Mouse (Mus musculus) heart, adult 2 months (tissue): ENCODE measurements around the gene Slc7a5. TPM values are rescaled to one million over a fixed set of nuclear protein-coding genes. Genes with fewer than 3 reads are reported as not detected.

ENCODE experiments used
- DNase-seq, 2 experiments: peaks; one replicate each; pipeline ENCODE4 v3.0.0; 2021
- H3K27ac ChIP-seq: fragments of 200-600 bp; 2 replicates; pipeline ENCODE4 v1.8.1; 2022
- H3K27me3 ChIP-seq: fragments of 200-500 bp; 2 replicates; pipeline ENCODE4 v1.6.1; 2012; ENCODE audit warnings: mild to moderate bottlenecking, low read length, inconsistent platforms, mixed read lengths; ENCODE audit not compliant: control insufficient read depth, insufficient read depth
- H3K36me3 ChIP-seq: fragments of 200-500 bp; 2 replicates; pipeline ENCODE4 v1.6.1; 2012; ENCODE audit warnings: low read length, inconsistent platforms; ENCODE audit not compliant: control insufficient read depth, insufficient read depth
- H3K4me1 ChIP-seq: fragments of 200-500 bp; 2 replicates; pipeline ENCODE4 v1.6.1; 2011; ENCODE audit warnings: low read length; ENCODE audit not compliant: control insufficient read depth, insufficient read depth
- H3K4me3 ChIP-seq: fragments of 200-600 bp; 2 replicates; pipeline ENCODE4 v1.8.1; 2022
- H3K79me2 ChIP-seq: fragments of 200-500 bp; replicated peaks from 2 replicates; pipeline ENCODE4 v1.6.1; 2012; ENCODE audit warnings: mild to moderate bottlenecking, inconsistent platforms, low read length, moderate library complexity, mixed read lengths; ENCODE audit not compliant: control insufficient read depth, insufficient read depth
- H3K9ac ChIP-seq: fragments of 200-500 bp; 2 replicates; pipeline ENCODE4 v1.6.1; 2012; ENCODE audit warnings: low read depth, mild to moderate bottlenecking, control low read depth, inconsistent platforms, low read length, mixed read lengths
- CTCF ChIP-seq: fragments of 200-600 bp; IDR thresholded peaks from 2 replicates; pipeline ENCODE4 v1.8.1; 2022; ENCODE audit warnings: antibody characterized with exemption, mild to moderate bottlenecking, moderate library complexity
- EP300 ChIP-seq: fragments of 200-500 bp; IDR thresholded peaks from 2 replicates; pipeline ENCODE4 v1.6.1; 2011; ENCODE audit warnings: low read depth, low read length, control low read depth; ENCODE audit not compliant: insufficient read depth
- POLR2A ChIP-seq: fragments of 200-500 bp; IDR thresholded peaks from 2 replicates; pipeline ENCODE4 v1.6.1; 2011; ENCODE audit warnings: mild to moderate bottlenecking, low read depth, low read length, control low read depth; ENCODE audit not compliant: insufficient read depth
- WGBS: fragments of 180-500 bp; shearing (Covaris S2); methylation state at CpG from one replicate; pipeline ENCODE4 v1.1.7; 2018; 5-methylcytosine and 5-hydroxymethylcytosine counted together
- intact Hi-C: fragments of 180-260 bp; cut with DNase I; formaldehyde crosslinking; loops from one replicate; pipeline ENCODE4 v1.15.1; 2025
- polyA plus RNA-seq: library from polyadenylated mRNA; depleted of rRNA; stranded (reverse); fragments of >200 nt; gene quantifications from 2 replicates; pipeline ENCODE4 v1.2.3, GENCODE M21; 2012
- total RNA-seq, 2 experiments: library from RNA; stranded (reverse); gene quantifications; 2 replicates each; pipeline ENCODE4 v1.2.3; 2021

Slc7a5 gene
- total and polyA plus RNA-seq, 3 experiments: 3.1 to 5.2 (median 4.6) TPM

GRCm38 (mm10) chr8:121897205-121897604 is 10.3 kb downstream of the Slc7a5 start:
- Histone ChIP-seq H3K27ac (no peak overlapping the region), H3K4me1 (peaks cover 10% of the 10 kb centered on the region), H3K27me3 (no peaks in the 10 kb centered on the region), H3K36me3 (no peaks in the 10 kb centered on the region), H3K79me2 (no peaks in the 10 kb centered on the region), H3K9ac (no peak overlapping the region), H3K4me3 (no peak overlapping the region)
- no peak for DNase-seq
- WGBS: 93% methylated on average over 9 of the region's 9 CpGs
- no peak for TF ChIP-seq CTCF
- TF ChIP-seq EP300: no peak
- no peak for TF ChIP-seq POLR2A
- intact Hi-C loops: no loop called here

DNA sequence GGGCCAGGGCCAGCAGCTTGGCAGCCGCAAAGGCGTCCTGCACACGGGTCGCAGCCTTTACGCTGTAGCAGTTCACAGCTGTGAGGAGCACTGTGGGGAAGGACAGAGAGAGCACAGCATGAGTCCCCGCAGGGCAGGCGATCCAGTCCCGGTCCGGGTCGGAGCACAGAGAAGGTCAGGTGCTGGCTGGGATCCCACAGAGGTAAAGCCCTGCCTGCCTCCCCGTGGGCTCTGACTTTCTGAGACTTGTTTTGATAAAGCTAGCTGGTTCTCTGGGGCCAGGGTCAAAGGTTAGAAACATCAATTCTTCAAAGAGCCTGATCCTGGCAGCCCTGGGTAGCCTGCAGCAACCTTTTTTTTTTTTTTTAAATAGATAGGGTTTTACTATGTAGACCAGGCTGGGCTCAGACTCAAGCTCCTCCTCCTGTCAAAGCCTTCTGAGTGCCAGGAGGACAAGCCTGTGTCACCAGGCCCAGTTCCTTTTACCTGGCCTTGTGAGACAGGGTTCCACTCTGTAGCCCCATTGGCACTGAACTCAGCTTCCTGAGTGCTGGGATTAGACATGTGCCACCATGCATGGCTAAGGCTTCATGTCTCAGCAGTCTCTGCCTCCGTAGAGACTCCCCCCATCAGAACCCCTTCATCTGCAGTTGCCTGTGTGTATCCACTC is 10.9 kb downstream of the Slc7a5 start:
- 87% methylated on average over 12 of the region's 12 CpGs for WGBS
- H3K79me2 ChIP-seq: no peaks in the 10 kb centered on the region
- H3K27me3 ChIP-seq: no peaks in the 10 kb centered on the region
- no peak overlapping the region for H3K4me3 ChIP-seq
- no peak overlapping the region for H3K27ac ChIP-seq
- H3K4me1 ChIP-seq: peaks cover 8% of the 10 kb centered on the region
- no peak for DNase-seq
- intact Hi-C loops: no loop called here
- TF ChIP-seq EP300: no peak
- TF ChIP-seq POLR2A: no peak
- no peak for TF ChIP-seq CTCF
- no peak overlapping the region for H3K9ac ChIP-seq
- no peaks in the 10 kb centered on the region for H3K36me3 ChIP-seq

GRCm38 (mm10) chr8:121895910-121896309 is 11.6 kb downstream of the Slc7a5 start:
- Histone ChIP-seq H3K36me3 (no peaks in the 10 kb centered on the region), H3K79me2 (no peaks in the 10 kb centered on the region), H3K4me3 (no peak overlapping the region), H3K27ac (no peak overlapping the region), H3K27me3 (no peaks in the 10 kb centered on the region), H3K9ac (no peak overlapping the region), H3K4me1 (peaks cover 8% of the 10 kb centered on the region)
- no peak for TF ChIP-seq POLR2A
- no peak for TF ChIP-seq CTCF
- no peak for TF ChIP-seq EP300
- 49% methylated on average over 7 of the region's 7 CpGs for WGBS
- intact Hi-C loops: no loop called here
- no peak for DNase-seq

GRCm38 (mm10) chr8:121892875-121893274 is 14.6 kb downstream of the Slc7a5 start:
- TF ChIP-seq POLR2A (no peak), EP300 (no peak), CTCF (no peak)
- Histone ChIP-seq H3K27me3 (no peaks in the 10 kb centered on the region), H3K4me1 (peaks cover 2% of the 10 kb centered on the region), H3K9ac (no peak overlapping the region), H3K36me3 (no peaks in the 10 kb centered on the region), H3K27ac (no peak overlapping the region), H3K79me2 (no peaks in the 10 kb centered on the region), H3K4me3 (no peak overlapping the region)
- DNase-seq: no peak
- intact Hi-C loops: no loop called here
- 45% methylated on average over 5 of the region's 5 CpGs for WGBS

- intact Hi-C loops: no loop called here
- H3K4me1 ChIP-seq: peaks cover 2% of the 10 kb centered on the region; the same call in 1 of the 2 replicates
- peak in 1 of 2 experiments; percentile 28 for DNase-seq
- no peaks in the 10 kb centered on the region for H3K36me3 ChIP-seq
- H3K27ac ChIP-seq: no peak overlapping the region
- no peak overlapping the region for H3K4me3 ChIP-seq
- 66% methylated on average over 15 of the region's 15 CpGs for WGBS
- H3K79me2 ChIP-seq: no peaks in the 10 kb centered on the region
- H3K9ac ChIP-seq: no peak overlapping the region
- H3K27me3 ChIP-seq: no peaks in the 10 kb centered on the region
- TF ChIP-seq EP300 (no peak), CTCF (no peak), POLR2A (no peak)
Measured at GRCm38 (mm10) chr8:121889810-121890785, 17.4 kb downstream of the Slc7a5 start.

DNA sequence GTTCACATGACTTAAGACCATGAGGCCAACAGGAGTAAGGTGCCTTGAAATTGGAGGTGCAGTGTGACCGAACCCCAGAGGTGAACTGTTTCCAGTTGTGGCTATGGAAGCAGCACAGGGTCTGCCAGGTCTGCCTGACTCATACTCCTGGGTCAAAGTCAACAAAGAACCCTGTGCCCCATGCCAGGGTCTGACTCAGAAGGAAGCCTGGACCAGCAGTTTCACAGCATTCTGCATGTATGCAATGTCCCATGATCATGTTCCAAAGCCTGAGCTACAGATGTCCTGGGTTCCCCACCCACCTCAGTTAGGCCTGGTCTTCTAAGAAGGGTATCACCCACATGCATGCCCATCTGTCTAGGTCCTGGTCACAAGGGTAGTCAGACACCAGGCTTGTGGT is 18.2 kb downstream of the Slc7a5 start:
- no peak overlapping the region for H3K9ac ChIP-seq
- no peak overlapping the region for H3K27ac ChIP-seq
- intact Hi-C loops: no loop called here
- no peaks in the 10 kb centered on the region for H3K36me3 ChIP-seq
- no peaks in the 10 kb centered on the region for H3K27me3 ChIP-seq
- WGBS: 83% methylated on average over 1 of the region's 1 CpGs
- H3K4me3 ChIP-seq: no peak overlapping the region
- no peak for TF ChIP-seq POLR2A
- peaks cover 2% of the 10 kb centered on the region; the same call in 1 of the 2 replicates for H3K4me1 ChIP-seq
- no peaks in the 10 kb centered on the region for H3K79me2 ChIP-seq
- no peak for DNase-seq
